In genomic region chr7:139937138-139937537, GRCm38 (mm10) we compare ENCODE assay signal across 25 mouse cellular contexts. TPM values are rescaled to one million over a fixed set of nuclear protein-coding genes. Genes with fewer than 3 reads are reported as not detected.
DNase-seq lines count a peak whose midpoint lies in the region; ATAC-seq and TF ChIP-seq lines count a peak whose summit lies in the region.
"Had no signal": no experiment of that assay in that cellular context is flagged by ENCODE, and none has a peak within 500 bp of the region (broad histone marks: within the 10 kb centered on the region; RNA-seq: fewer than 3 reads in every experiment).

No protein-coding gene starts in this region.

- WGBS in intestine, embryonic 15.5 days, result 46% methylated on average over 3 of the region's 3 CpGs
- WGBS in stomach, embryonic 16.5 days, result 59% methylated on average over 3 of the region's 3 CpGs

- peak overlapping the region; percentile 49; the same call in 1 of the 2 replicates for H3K4me3 ChIP-seq in E14TG2a.4 (replicated peaks; ENCODE audit: low read length)
- H3K4me3 ChIP-seq in intestine, embryonic 15.5 days (replicated peaks), result no peak overlapping the region
- H3K4me3 ChIP-seq in stomach, embryonic 16.5 days (replicated peaks; ENCODE audit: low read length), result no peak overlapping the region
- H3K4me3 ChIP-seq: embryonic facial prominence, embryonic 13.5 days; heart, adult 2 months; heart, embryonic 15.5 days had no signal

- ATAC-seq in intestine, embryonic 15.5 days, result peak; percentile 62
- ATAC-seq in stomach, embryonic 16.5 days (ENCODE audit: insufficient read depth, low FRiP score), result peak; percentile 40; the same call in 1 of the 2 replicates
- no peak for ATAC-seq in cerebellum, adult (ENCODE audit: insufficient number of reproducible peaks, low FRiP score, low TSS enrichment)
- ATAC-seq: forebrain, embryonic 14.5 days; Patski had no signal

- no peak overlapping the region for H3K27ac ChIP-seq in intestine, embryonic 15.5 days
- no peak overlapping the region for H3K27ac ChIP-seq in stomach, embryonic 16.5 days (ENCODE audit: low read length)
- H3K27ac ChIP-seq: embryonic facial prominence, embryonic 13.5 days; heart, adult 2 months; heart, embryonic 15.5 days; hindbrain, embryonic 14.5 days had no signal

- H3K4me1 ChIP-seq in E14TG2a.4 (replicated peaks; ENCODE audit: low read depth, low read length), result peaks cover 64% of the 10 kb centered on the region
- H3K4me1 ChIP-seq in intestine, embryonic 15.5 days (replicated peaks), result no peaks in the 10 kb centered on the region
- H3K4me1 ChIP-seq in stomach, embryonic 16.5 days (ENCODE audit: control insufficient read depth, insufficient read depth, low read length), result no peaks in the 10 kb centered on the region
- H3K4me1 ChIP-seq: embryonic facial prominence, embryonic 13.5 days; heart, embryonic 15.5 days had no signal

- no peaks in the 10 kb centered on the region for H3K9me3 ChIP-seq in E14TG2a.4 (ENCODE audit: low read length)
- no peaks in the 10 kb centered on the region for H3K9me3 ChIP-seq in intestine, embryonic 15.5 days
- no peaks in the 10 kb centered on the region for H3K9me3 ChIP-seq in stomach, embryonic 16.5 days (replicated peaks; ENCODE audit: control insufficient read depth, low read length)
- H3K9me3 ChIP-seq: embryonic facial prominence, embryonic 13.5 days; heart, embryonic 15.5 days had no signal

- no peak for TF ChIP-seq CTCF in E14TG2a.4 (conservative IDR thresholded peaks at IDR 0.05; ENCODE audit: low read length)

- no peak overlapping the region for H3K9ac ChIP-seq in intestine, embryonic 15.5 days
- H3K9ac ChIP-seq in stomach, embryonic 16.5 days (ENCODE audit: low read length), result no peak overlapping the region
- H3K9ac ChIP-seq: embryonic facial prominence, embryonic 13.5 days; heart, embryonic 15.5 days; hindbrain, embryonic 14.5 days had no signal

- no peak overlapping the region for H3K4me2 ChIP-seq in intestine, embryonic 15.5 days (replicated peaks)
- no peak overlapping the region for H3K4me2 ChIP-seq in stomach, embryonic 16.5 days (ENCODE audit: low read depth, low read length)
- H3K4me2 ChIP-seq: embryonic facial prominence, embryonic 13.5 days; heart, embryonic 11.5 days; heart, embryonic 15.5 days; hindbrain, embryonic 14.5 days had no signal

- H3K27me3 ChIP-seq in E14TG2a.4 (ENCODE audit: insufficient read depth, low read length), result no peaks in the 10 kb centered on the region
- peaks cover 12% of the 10 kb centered on the region for H3K27me3 ChIP-seq in intestine, embryonic 15.5 days (replicated peaks)
- H3K27me3 ChIP-seq in stomach, embryonic 16.5 days (ENCODE audit: control insufficient read depth, insufficient read depth, low read length), result peaks cover 8% of the 10 kb centered on the region
- H3K27me3 ChIP-seq: Patski had no signal

- H3K36me3 ChIP-seq in E14TG2a.4 (ENCODE audit: insufficient read depth, low read length), result peaks cover 15% of the 10 kb centered on the region
- H3K36me3 ChIP-seq in intestine, embryonic 15.5 days, result no peaks in the 10 kb centered on the region
- H3K36me3 ChIP-seq in stomach, embryonic 16.5 days (ENCODE audit: control insufficient read depth, insufficient read depth, low read length), result no peaks in the 10 kb centered on the region
- H3K36me3 ChIP-seq: embryonic facial prominence, embryonic 13.5 days; heart, embryonic 15.5 days had no signal

- DNase-seq in R1 (ENCODE audit: low read depth, low spot score), result peak; percentile 59
- DNase-seq in cerebellum, adult 9-11 months, result no peak
- no peak for DNase-seq in gastrocnemius, adult 18-20 months (ENCODE audit: low spot score)
- DNase-seq: adrenal gland, adult 8-10 months; cerebellum, adult 11-12 months; cerebellum, adult 9-10 months; cerebellum, postnatal 36 days; gastrocnemius, postnatal 10 days; heart, adult 2 months; heart, postnatal 14 days; kidney, adult 18-20 months had no signal

RNA-seq across cellular contexts. Expression of gene Utf1, which starts 6.5 kb away (rescaled TPM):
- polyA plus RNA-seq in intestine, embryonic 15.5 days (2015; fragmentation: Nextera tagmentation; extraction: Ambion mirVana), result not detected in 2 replicates
- not detected in 2 replicates for polyA plus RNA-seq in stomach, embryonic 16.5 days (2015; fragmentation: Nextera tagmentation; extraction: Ambion mirVana)
- not detected for total RNA-seq in gastrocnemius, adult 18-20 months (2021)
- total RNA-seq: adrenal gland, adult 8-10 months; adrenal gland, postnatal 4 days; gastrocnemius, postnatal 10 days; gastrocnemius, postnatal 4 days; heart, adult 2 months; heart, postnatal 14 days; hematopoietic stem cell, adult 5-6 weeks had no signal
- polyA plus RNA-seq: brain, embryonic 14.5 days; forebrain, embryonic 14.5 days; heart, adult 2 months; heart, embryonic 11.5 days; heart, embryonic 15.5 days; hindbrain, embryonic 14.5 days; Patski had no signal

RNA-seq across cellular contexts. Expression of gene 6430531B16Rik, which starts 41.4 kb away (rescaled TPM):
- polyA plus RNA-seq in intestine, embryonic 15.5 days (2015; fragmentation: Nextera tagmentation; extraction: Ambion mirVana), result 0.15 and 0.24 TPM in 2 replicates
- 0.24 and 0.34 TPM in 2 replicates for polyA plus RNA-seq in stomach, embryonic 16.5 days (2015; fragmentation: Nextera tagmentation; extraction: Ambion mirVana)
- total RNA-seq in gastrocnemius, adult 18-20 months (2021), result not detected
- total RNA-seq: gastrocnemius, postnatal 10 days; gastrocnemius, postnatal 4 days; heart, adult 2 months; heart, postnatal 14 days had no signal
- polyA plus RNA-seq: heart, embryonic 15.5 days had no signal

RNA-seq across cellular contexts. Expression of gene Kndc1, which starts 42.6 kb away (rescaled TPM):
- 0.13 and 0.24 TPM in 2 replicates for polyA plus RNA-seq in intestine, embryonic 15.5 days (2015; fragmentation: Nextera tagmentation; extraction: Ambion mirVana)
- 0.19 and 0.22 TPM in 2 replicates for polyA plus RNA-seq in stomach, embryonic 16.5 days (2015; fragmentation: Nextera tagmentation; extraction: Ambion mirVana)
- total RNA-seq in gastrocnemius, adult 18-20 months (2021), result not detected
- total RNA-seq: heart, adult 2 months; hematopoietic stem cell, adult 5-6 weeks had no signal

RNA-seq across cellular contexts. Expression of gene Adam8, which starts 55.2 kb away (rescaled TPM):
- 1.3 and 2.2 TPM in 2 replicates for polyA plus RNA-seq in intestine, embryonic 15.5 days (2015; fragmentation: Nextera tagmentation; extraction: Ambion mirVana)
- 3.0 and 4.1 TPM in 2 replicates for polyA plus RNA-seq in stomach, embryonic 16.5 days (2015; fragmentation: Nextera tagmentation; extraction: Ambion mirVana)
- under 1 TPM; 0.30 to 0.47 TPM for total RNA-seq in gastrocnemius, adult 18-20 months (2021)
